Mouse (Mus musculus) heart, adult 2 months (tissue): ENCODE data around the gene Lingo2.

Experiments used
- EP300 ChIP-seq: fragments of 200-500 bp; IDR thresholded peaks from 2 replicates; pipeline ENCODE4 v1.6.1; 2011; ENCODE audit warnings: low read depth, low read length, control low read depth; ENCODE audit not compliant: insufficient read depth
- POLR2A ChIP-seq: fragments of 200-500 bp; IDR thresholded peaks from 2 replicates; pipeline ENCODE4 v1.6.1; 2011; ENCODE audit warnings: mild to moderate bottlenecking, low read depth, low read length, control low read depth; ENCODE audit not compliant: insufficient read depth

DNA sequence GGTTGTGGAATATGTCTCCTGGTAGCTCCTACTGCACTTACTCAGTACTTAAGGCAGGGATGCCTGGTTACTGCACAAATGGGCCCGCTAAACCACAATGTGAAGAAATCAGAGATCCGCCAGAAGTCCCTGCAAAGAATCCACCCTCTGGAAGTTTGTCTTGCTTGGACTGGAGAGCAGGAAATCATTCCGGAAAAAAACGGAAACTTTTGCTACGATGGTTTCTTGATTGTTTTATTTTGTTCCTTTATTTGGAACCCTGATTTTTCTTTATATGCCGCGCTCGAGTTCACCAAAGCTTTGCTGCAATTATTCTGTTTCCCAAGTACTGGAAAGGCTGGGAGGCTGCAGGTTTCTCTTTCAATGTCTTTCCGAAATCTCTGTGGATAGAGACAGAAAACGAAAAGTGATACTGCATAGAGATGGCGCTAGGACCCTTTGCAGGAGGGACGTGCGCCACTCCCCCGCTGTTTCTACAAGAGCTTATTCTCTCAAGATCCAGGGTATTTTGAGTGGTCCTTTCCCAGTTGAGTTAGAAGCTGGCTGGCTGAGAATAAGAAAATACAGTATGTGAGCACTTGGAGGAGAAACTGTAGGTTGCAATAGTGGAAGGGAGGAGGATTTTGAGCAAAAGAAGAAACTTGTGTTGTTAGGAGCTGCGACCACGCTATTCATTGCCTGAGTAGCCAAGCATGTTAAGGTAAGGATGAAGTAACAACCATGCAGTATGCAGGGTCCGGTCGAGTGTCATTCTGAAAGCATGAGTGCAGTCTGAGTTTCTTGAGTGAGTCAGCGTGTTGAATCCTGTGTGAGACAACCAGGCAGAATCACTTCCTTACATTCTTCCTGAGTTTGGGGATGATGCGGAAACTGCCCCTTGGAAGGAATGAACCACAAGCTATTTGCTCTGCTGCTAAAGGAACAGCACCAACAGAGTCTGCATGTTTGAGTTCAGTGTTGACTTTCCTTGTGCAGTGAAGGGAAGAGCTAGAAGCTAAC is 1.2 kb upstream of the Lingo2 start:
- TF ChIP-seq EP300 (no peak), POLR2A (no peak)
